Mouse (Mus musculus) embryonic facial prominence, embryonic 15.5 days (tissue): ENCODE data around the gene Cldn34b2. TPM values are rescaled to one million over a fixed set of nuclear protein-coding genes. Genes with fewer than 3 reads are reported as not detected.
"Not testable (repeated sequence)": the region's sequence is repeated elsewhere in the genome, so short reads cannot be mapped to it uniquely, and the experiment has no call there.

Experiments
- ATAC-seq: fragments of 200-750 bp; cut with Nextera tagmentation; 2 replicates; pipeline ENCODE4 v1.8.0; 2017; ENCODE audit warnings: low read depth, moderate TSS enrichment; ENCODE audit not compliant: insufficient number of reproducible peaks, low FRiP score, low TSS enrichment
- H3K27ac ChIP-seq: fragments of 300-500 bp; sonication (generic); replicated peaks from 2 replicates; pipeline ENCODE4 v1.5.1; 2015; ENCODE audit warnings: mild to moderate bottlenecking, inconsistent platforms
- H3K27me3 ChIP-seq: fragments of 300-500 bp; sonication (generic); 2 replicates; pipeline ENCODE4 v1.6.1; 2015; ENCODE audit warnings: inconsistent platforms
- H3K36me3 ChIP-seq: fragments of 300-500 bp; sonication (generic); 2 replicates; pipeline ENCODE4 v1.6.1; 2015; ENCODE audit warnings: mild to moderate bottlenecking, inconsistent platforms
- H3K4me1 ChIP-seq: fragments of 300-500 bp; sonication (generic); 2 replicates; pipeline ENCODE4 v1.6.1; 2015; ENCODE audit warnings: inconsistent platforms
- H3K4me2 ChIP-seq: fragments of 300-500 bp; sonication (generic); replicated peaks from 2 replicates; pipeline ENCODE4 v1.6.1; 2015; ENCODE audit warnings: mild to moderate bottlenecking, inconsistent platforms
- H3K4me3 ChIP-seq: fragments of 300-500 bp; sonication (generic); replicated peaks from 2 replicates; pipeline ENCODE4 v1.5.1; 2015; ENCODE audit warnings: mild to moderate bottlenecking, inconsistent platforms
- H3K9ac ChIP-seq: fragments of 300-500 bp; sonication (generic); 2 replicates; pipeline ENCODE4 v1.6.1; 2015; ENCODE audit warnings: inconsistent platforms
- H3K9me3 ChIP-seq: fragments of 300-500 bp; sonication (generic); replicated peaks from 2 replicates; pipeline ENCODE4 v1.6.1; 2016; ENCODE audit warnings: inconsistent platforms
- WGBS: fragments of 180-500 bp; shearing (Covaris S2); methylation state at CpG from one replicate; pipeline ENCODE4 v1.1.7; 2015; 5-methylcytosine and 5-hydroxymethylcytosine counted together
- polyA plus RNA-seq: library from polyadenylated mRNA; unstranded; fragments of >200 nt; fragmentation: Nextera tagmentation; extraction: Ambion mirVana; gene quantifications from 2 replicates; pipeline ENCODE4 v1.2.1, GENCODE M21; 2015

The Cldn34b2 gene
- polyA plus RNA-seq, 1 experiment from 2014 or later: not detected

- H3K4me2 ChIP-seq: no peak overlapping the region
- H3K27ac ChIP-seq: no peak overlapping the region
- no peak overlapping the region for H3K4me3 ChIP-seq
- ATAC-seq: no peak
- no peaks in the 10 kb centered on the region for H3K36me3 ChIP-seq
- H3K4me1 ChIP-seq: no peaks in the 10 kb centered on the region
- H3K27me3 ChIP-seq: no peaks in the 10 kb centered on the region
- no peaks in the 10 kb centered on the region for H3K9me3 ChIP-seq
- H3K9ac ChIP-seq: no peak overlapping the region
Measured at GRCm38 (mm10) chrX:155098024-155098423, 30.2 kb downstream of the Cldn34b2 start.

DNA sequence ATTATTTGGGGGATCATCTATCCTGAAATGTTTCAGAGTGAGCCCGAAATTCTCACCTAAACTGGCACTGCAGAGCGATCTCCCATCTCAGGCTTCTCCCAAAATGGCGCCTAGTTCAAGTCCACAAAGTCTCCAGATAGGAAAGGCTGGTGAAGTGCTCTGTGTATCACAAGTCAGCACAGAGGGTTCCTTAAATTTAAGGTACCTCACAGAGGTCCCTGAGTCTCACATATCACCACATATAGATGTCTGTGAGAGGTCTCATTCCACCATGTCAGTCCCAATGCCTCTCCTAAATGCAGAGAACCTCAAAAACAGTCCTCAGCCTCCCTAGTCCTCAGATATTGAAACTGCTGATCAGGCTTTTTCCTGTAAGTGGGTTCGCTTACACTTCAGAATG, 34.6 kb downstream of the Cldn34b2 start, which contains the start of gene Magea2:
TSS of gene Magea2 (minus strand) at position 101 of the 400 bp plus-strand sequence.
- not testable (repeated sequence) for H3K9ac ChIP-seq
- 65% methylated on average over 4 of the region's 4 CpGs for WGBS

GRCm38 (mm10) chrX:155089693-155090092, 38.5 kb downstream of the Cldn34b2 start, which contains the start of gene Magea1:
Magea1 (minus strand) TSS chrX:155089793.
- not testable (repeated sequence) for H3K9ac ChIP-seq, H3K9me3 ChIP-seq, H3K4me2 ChIP-seq, H3K27ac ChIP-seq, H3K4me3 ChIP-seq, ATAC-seq, H3K27me3 ChIP-seq, H3K4me1 ChIP-seq, H3K36me3 ChIP-seq
- 89% methylated on average over 1 of the region's 2 CpGs for WGBS

More for the DNA sequence above, 34.6 kb downstream of the Cldn34b2 start, which contains the start of gene Magea2:
- H3K27me3 ChIP-seq, H3K4me1 ChIP-seq, H3K27ac ChIP-seq, H3K36me3 ChIP-seq, H3K4me2 ChIP-seq, H3K4me3 ChIP-seq, H3K9me3 ChIP-seq, ATAC-seq: not testable (repeated sequence)

Other genes starting within 250 kb of the Cldn34b2 start
- gene Cldn34b1, start 238.1 kb downstream of the Cldn34b2 start, polyA plus RNA-seq: not detected in 2 replicates
- not detected in 2 replicates for gene Magea6, start 192.4 kb downstream of the Cldn34b2 start, polyA plus RNA-seq
- gene Magea3, start 178.9 kb downstream of the Cldn34b2 start, polyA plus RNA-seq: not detected in 2 replicates
- not detected in 2 replicates for gene Magea8, start 132.6 kb downstream of the Cldn34b2 start, polyA plus RNA-seq
- not detected in 2 replicates for gene Magea5, start 65.3 kb downstream of the Cldn34b2 start, polyA plus RNA-seq
- gene Magea1, start 38.6 kb downstream of the Cldn34b2 start, polyA plus RNA-seq: not detected in 2 replicates
- gene Magea2, start 34.7 kb downstream of the Cldn34b2 start, polyA plus RNA-seq: not detected in 2 replicates
- 163 and 169 TPM in 2 replicates for gene Sat1, start 88.0 kb upstream of the Cldn34b2 start, polyA plus RNA-seq
- 44.5 and 52.3 TPM in 2 replicates for gene Acot9, start 134.0 kb upstream of the Cldn34b2 start, polyA plus RNA-seq
- gene Prdx4, start 212.3 kb upstream of the Cldn34b2 start, polyA plus RNA-seq: 249 and 258 TPM in 2 replicates